Mouse (Mus musculus) midbrain, embryonic 16.5 days (tissue): ENCODE data around the gene Rpl12. TPM values are rescaled to one million over a fixed set of nuclear protein-coding genes. Genes with fewer than 3 reads are reported as not detected.

Experiments used
- ATAC-seq: fragments of 200-750 bp; cut with Nextera tagmentation; 2 replicates; pipeline ENCODE4 v1.8.0; 2017; ENCODE audit warnings: moderate TSS enrichment
- H3K27ac ChIP-seq: fragments of 300-500 bp; sonication (generic); 2 replicates; pipeline ENCODE4 v1.5.1; 2014; ENCODE audit warnings: mild to moderate bottlenecking, low read length, mixed read lengths
- H3K27me3 ChIP-seq: fragments of 300-500 bp; sonication (generic); 2 replicates; pipeline ENCODE4 v1.6.1; 2014; ENCODE audit warnings: low read depth, low read length, mixed read lengths; ENCODE audit not compliant: control insufficient read depth, insufficient read depth
- H3K36me3 ChIP-seq: fragments of 300-500 bp; sonication (generic); 2 replicates; pipeline ENCODE4 v1.6.1; 2014; ENCODE audit warnings: mild to moderate bottlenecking, low read length, moderate library complexity, mixed read lengths; ENCODE audit not compliant: control insufficient read depth, insufficient read depth
- H3K4me1 ChIP-seq: fragments of 300-500 bp; sonication (generic); 2 replicates; pipeline ENCODE4 v1.6.1; 2014; ENCODE audit warnings: mild to moderate bottlenecking, low read length, mixed read lengths; ENCODE audit not compliant: control insufficient read depth, insufficient read depth
- H3K4me2 ChIP-seq: fragments of 300-500 bp; sonication (generic); 2 replicates; pipeline ENCODE4 v1.6.1; 2014; ENCODE audit warnings: mild to moderate bottlenecking, low read length, mixed read lengths
- H3K4me3 ChIP-seq: fragments of 300-500 bp; sonication (generic); 2 replicates; pipeline ENCODE4 v1.5.1; 2014; ENCODE audit warnings: low read depth, mild to moderate bottlenecking, low read length, moderate library complexity, mixed read lengths
- H3K9ac ChIP-seq: fragments of 300-500 bp; sonication (generic); 2 replicates; pipeline ENCODE4 v1.6.1; 2014; ENCODE audit warnings: low read depth, low read length, mixed read lengths
- H3K9me3 ChIP-seq: fragments of 300-500 bp; sonication (generic); replicated peaks from 2 replicates; pipeline ENCODE4 v1.6.1; 2014; ENCODE audit warnings: mild to moderate bottlenecking, low read length, mixed read lengths; ENCODE audit not compliant: control insufficient read depth, poor library complexity, severe bottlenecking
- WGBS: fragments of 180-500 bp; shearing (Covaris S2); extraction: QIAGEN DNeasy Blood & Tissue Kit; methylation state at CpG from one replicate; pipeline ENCODE4 v1.1.7; 2014; 5-methylcytosine and 5-hydroxymethylcytosine counted together
- polyA plus RNA-seq: library from polyadenylated mRNA; unstranded; fragments of >200 nt; fragmentation: Nextera tagmentation; extraction: Ambion mirVana; gene quantifications from 2 replicates; pipeline ENCODE4 v1.2.1, GENCODE M21; 2015

The Rpl12 gene
- polyA plus RNA-seq, 1 experiment from 2014 or later, result 81.9 TPM

DNA sequence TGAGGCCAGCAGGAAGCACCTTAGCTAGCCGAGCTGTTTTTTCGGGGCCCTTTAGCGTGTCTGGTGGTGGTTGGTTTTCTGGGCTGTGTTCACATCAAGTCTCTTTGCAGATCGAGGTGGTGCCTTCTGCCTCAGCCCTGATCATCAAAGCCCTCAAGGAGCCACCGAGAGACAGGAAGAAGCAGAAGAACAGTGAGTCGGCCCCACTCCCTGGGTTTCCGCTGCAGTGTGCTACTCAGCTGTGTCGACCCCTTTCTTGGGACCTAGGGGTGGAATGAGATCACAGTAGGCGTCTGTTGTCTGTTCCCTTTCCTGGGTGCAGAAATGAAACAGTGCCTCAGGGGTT is 1.5 kb downstream of the Rpl12 start:
- Histone ChIP-seq H3K27ac (no peak overlapping the region), H3K27me3 (no peaks in the 10 kb centered on the region), H3K9me3 (no peaks in the 10 kb centered on the region), H3K9ac (peak overlapping the region; percentile 90), H3K4me2 (peak overlapping the region; percentile 97), H3K36me3 (peaks cover 12% of the 10 kb centered on the region; the same call in 1 of the 2 replicates), H3K4me1 (peaks cover 32% of the 10 kb centered on the region), H3K4me3 (peak overlapping the region; percentile 74)
- no peak for ATAC-seq
- WGBS, result 14% methylated on average over 9 of the region's 9 CpGs

DNA sequence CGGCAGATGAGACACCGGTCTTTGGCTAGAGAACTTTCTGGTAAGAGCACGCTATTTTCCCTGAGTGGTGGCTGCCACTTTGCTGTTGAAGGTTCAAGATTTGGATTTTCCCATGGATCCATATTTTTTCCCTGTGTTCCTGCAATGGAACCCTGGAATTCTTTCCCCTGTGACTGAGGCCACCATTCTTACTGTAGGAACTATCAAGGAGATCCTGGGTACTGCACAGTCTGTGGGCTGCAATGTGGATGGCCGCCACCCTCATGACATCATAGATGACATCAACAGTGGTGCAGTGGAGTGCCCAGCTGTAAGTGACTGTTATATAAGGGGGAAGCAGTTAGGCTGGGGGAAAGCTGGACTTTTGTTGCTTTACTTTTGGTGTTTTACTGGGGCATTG is 2.2 kb downstream of the Rpl12 start:
- 70% methylated on average over 4 of the region's 4 CpGs for WGBS
- no peak overlapping the region for H3K4me3 ChIP-seq
- H3K4me2 ChIP-seq, result no peak overlapping the region; the same call in 1 of the 2 replicates
- ATAC-seq, result no peak
- H3K36me3 ChIP-seq, result peaks cover 12% of the 10 kb centered on the region; the same call in 1 of the 2 replicates
- H3K27ac ChIP-seq, result no peak overlapping the region
- peaks cover 34% of the 10 kb centered on the region for H3K4me1 ChIP-seq
- no peaks in the 10 kb centered on the region for H3K27me3 ChIP-seq
- no peak overlapping the region for H3K9ac ChIP-seq
- H3K9me3 ChIP-seq, result no peaks in the 10 kb centered on the region

DNA sequence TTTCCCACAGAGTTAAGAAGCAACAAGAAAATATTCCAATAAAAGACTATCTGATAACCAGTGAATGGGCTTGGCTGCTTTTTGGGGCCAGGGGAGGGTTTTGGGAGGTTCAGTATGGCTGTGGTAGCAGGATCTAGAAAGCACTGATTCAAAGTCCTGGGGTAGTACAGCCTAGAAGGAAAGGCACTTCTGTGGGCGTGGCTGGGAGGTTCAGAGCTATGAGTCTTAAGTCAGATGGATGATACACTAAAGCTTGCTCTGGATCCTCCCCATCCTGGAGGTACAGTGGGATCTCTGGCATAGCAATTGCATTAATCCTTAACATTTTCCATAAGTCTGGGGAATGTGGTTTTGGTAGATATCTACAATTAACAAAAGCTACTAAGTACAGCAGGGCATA is 2.6 kb downstream of the Rpl12 start:
- no peak overlapping the region for H3K4me3 ChIP-seq
- no peak for ATAC-seq
- whole genome bisulfite sequencing, result 72% methylated on average over 1 of the region's 1 CpGs
- no peak overlapping the region for H3K9ac ChIP-seq
- peaks cover 12% of the 10 kb centered on the region; the same call in 1 of the 2 replicates for H3K36me3 ChIP-seq
- no peaks in the 10 kb centered on the region for H3K9me3 ChIP-seq
- H3K4me2 ChIP-seq, result no peak overlapping the region
- H3K27ac ChIP-seq, result no peak overlapping the region
- no peaks in the 10 kb centered on the region for H3K27me3 ChIP-seq
- H3K4me1 ChIP-seq, result peaks cover 34% of the 10 kb centered on the region

DNA sequence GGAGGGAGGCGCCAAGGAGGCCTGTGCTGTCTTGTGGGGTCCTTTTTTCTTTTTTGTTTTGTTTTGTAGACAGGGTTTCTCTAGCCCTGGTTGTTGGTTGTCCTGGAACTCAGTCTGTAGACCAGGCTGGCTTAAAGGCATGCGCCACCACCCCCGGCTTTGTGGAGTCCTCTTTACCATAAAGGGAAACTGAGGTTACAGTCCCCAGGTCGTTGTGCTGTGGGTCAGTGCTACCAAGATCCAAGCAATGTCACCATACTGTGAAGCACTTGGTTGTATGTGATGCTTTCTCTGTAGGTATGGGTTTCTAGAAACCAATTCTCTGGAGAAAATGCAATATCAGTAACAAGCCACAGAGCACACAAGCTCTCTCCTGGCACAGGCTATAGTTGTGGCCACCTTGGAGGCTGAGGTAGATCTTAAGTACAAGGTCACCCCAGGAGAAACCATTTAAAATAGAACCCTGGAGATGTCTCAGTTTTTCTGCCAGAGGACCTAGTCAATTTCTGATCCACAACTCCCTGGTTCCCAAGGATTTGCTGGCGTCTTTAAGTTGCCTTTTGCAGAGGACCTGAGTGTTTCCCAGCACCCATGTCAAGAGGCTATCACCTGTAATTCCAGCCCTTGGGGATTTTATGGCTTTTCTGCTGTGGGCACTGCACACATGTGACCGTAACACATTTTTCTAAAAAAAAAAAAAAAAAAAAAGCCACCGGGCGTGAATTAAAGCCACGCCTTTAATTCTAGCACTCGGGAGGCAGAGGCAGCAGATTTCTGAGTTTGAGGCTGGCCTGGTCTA is 3.5 kb downstream of the Rpl12 start:
- ATAC-seq, result no peak
- WGBS, result 32% methylated on average over 10 of the region's 10 CpGs
- H3K4me2 ChIP-seq, result no peak overlapping the region
- H3K4me3 ChIP-seq, result no peak overlapping the region
- H3K4me1 ChIP-seq, result peaks cover 34% of the 10 kb centered on the region
- no peaks in the 10 kb centered on the region for H3K27me3 ChIP-seq
- H3K36me3 ChIP-seq, result peaks cover 12% of the 10 kb centered on the region; the same call in 1 of the 2 replicates
- H3K9ac ChIP-seq, result no peak overlapping the region
- H3K27ac ChIP-seq, result no peak overlapping the region
- H3K9me3 ChIP-seq, result no peaks in the 10 kb centered on the region

DNA sequence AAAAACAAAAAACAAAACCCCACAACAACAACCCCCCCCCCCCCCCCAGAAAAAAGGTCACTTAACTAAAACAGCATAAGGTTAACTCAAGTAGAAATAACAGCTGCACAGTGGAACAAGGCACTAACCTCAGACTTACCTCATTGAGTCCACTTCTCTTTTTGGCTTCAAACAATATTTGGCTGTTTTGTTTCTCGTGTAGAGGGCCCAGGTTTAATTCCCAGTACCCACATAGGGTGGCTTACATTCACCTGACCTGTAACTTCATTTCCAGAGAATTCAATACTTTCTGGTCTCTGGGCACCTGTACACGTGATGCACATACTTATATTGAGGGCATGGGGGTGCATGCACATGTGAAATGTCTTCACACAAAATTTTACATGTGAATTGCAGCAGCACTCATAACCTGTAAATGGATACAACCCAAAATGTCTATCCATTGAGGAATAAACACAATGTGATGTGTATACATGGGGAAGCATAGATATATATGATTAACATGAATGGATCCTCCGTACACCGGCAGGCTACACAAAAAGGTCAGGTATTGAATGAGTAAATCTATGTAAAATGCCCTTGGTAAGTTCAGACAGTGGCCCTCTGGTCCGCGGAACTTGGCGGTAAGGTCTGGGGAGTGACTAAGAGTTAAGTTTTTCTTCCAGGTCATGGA is 4.3 kb downstream of the Rpl12 start:
- WGBS, result 16% methylated on average over 7 of the region's 7 CpGs
- no peaks in the 10 kb centered on the region for H3K9me3 ChIP-seq
- H3K4me2 ChIP-seq, result no peak overlapping the region; the same call in 1 of the 2 replicates
- H3K4me3 ChIP-seq, result no peak overlapping the region
- H3K4me1 ChIP-seq, result peaks cover 31% of the 10 kb centered on the region
- H3K9ac ChIP-seq, result no peak overlapping the region
- peaks cover 12% of the 10 kb centered on the region; the same call in 1 of the 2 replicates for H3K36me3 ChIP-seq
- H3K27ac ChIP-seq, result no peak overlapping the region
- no peak for ATAC-seq
- H3K27me3 ChIP-seq, result no peaks in the 10 kb centered on the region

DNA sequence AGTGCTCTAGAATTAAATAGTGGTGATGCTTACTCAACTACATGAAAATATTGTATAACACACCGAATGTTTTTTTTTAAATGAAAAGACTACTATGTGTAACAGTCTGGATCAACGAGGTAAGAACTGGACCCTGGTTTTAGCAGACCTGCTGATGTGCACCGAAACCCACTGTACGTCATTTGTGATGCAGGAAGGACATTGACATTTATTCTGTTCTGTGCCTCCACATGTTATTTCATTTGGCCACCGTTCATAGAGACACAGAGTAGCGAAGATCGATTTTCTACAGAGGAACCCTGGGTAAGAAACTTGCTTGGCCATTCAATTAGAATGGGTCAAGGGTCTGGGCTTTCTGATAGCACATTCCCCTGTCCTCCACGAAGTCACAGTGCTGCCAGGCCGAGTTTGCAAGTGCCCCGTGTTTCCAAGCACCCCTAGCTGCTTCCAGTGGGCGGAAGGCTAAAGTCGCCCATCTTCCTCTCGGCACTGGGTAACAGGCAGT is 4.9 kb downstream of the Rpl12 start:
- H3K4me3 ChIP-seq, result peak overlapping the region; percentile 63
- H3K36me3 ChIP-seq, result peaks cover 12% of the 10 kb centered on the region; the same call in 1 of the 2 replicates
- 11% methylated on average over 13 of the region's 13 CpGs for WGBS
- ATAC-seq, result no peak
- peak overlapping the region; percentile 94 for H3K27ac ChIP-seq
- H3K4me2 ChIP-seq, result peak overlapping the region; percentile 86
- peak overlapping the region; percentile 79 for H3K9ac ChIP-seq
- peaks cover 27% of the 10 kb centered on the region for H3K4me1 ChIP-seq
- H3K9me3 ChIP-seq, result no peaks in the 10 kb centered on the region
- no peaks in the 10 kb centered on the region for H3K27me3 ChIP-seq

DNA sequence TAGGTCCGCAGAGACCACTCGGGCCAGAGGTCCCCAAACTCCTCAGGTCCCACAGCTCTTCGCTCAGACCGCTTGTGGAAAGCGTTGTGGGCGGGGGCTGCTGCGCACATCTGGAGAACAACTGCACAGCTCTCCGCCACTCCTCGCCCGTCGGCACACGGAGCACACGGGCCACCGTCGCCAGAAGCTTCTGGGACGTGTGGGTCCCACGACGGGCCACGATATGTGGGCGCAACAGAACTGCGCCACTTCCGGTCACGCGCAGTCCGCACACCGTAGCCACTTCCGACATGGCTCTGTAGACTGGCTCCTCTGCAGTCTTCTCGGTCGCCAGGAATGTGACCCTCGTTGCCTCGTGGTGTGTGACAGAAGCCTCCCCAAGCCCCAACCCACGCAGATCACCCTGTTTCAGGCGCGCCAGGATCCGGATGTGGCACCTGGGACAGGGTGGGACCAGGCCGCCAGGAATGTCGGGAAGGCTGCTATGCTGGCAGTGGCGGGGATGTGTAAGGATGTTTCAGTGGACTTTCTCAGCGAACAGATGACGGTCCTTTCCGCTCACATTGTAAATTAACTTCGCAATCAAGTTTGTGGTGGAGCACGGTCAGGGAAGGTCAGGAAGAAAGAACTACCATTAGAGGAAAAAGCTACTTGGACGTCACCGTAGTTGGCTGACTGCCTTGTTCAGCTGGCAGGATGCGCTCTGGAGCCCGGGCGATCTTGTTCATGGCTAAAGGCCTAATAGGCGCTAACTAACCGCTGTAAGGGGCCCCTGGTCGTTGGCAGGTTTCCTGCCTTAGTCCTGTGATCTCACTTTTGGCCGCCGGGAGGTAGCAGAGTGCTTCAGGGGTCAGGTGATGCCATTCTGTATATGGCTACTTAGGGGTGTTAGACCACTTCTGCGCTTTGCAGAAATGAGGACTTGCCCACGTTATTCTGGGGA is 5.6 kb downstream of the Rpl12 start:
- Histone ChIP-seq H3K9ac (peak overlapping the region; percentile 79), H3K4me1 (peaks cover 27% of the 10 kb centered on the region), H3K4me3 (peak overlapping the region; percentile 63), H3K4me2 (peak overlapping the region; percentile 86), H3K36me3 (peaks cover 12% of the 10 kb centered on the region; the same call in 1 of the 2 replicates), H3K9me3 (no peaks in the 10 kb centered on the region), H3K27ac (peak overlapping the region; percentile 94), H3K27me3 (no peaks in the 10 kb centered on the region)
- under 1% methylated on average over 55 of the region's 55 CpGs for whole genome bisulfite sequencing
- peak; percentile 92 for ATAC-seq

DNA sequence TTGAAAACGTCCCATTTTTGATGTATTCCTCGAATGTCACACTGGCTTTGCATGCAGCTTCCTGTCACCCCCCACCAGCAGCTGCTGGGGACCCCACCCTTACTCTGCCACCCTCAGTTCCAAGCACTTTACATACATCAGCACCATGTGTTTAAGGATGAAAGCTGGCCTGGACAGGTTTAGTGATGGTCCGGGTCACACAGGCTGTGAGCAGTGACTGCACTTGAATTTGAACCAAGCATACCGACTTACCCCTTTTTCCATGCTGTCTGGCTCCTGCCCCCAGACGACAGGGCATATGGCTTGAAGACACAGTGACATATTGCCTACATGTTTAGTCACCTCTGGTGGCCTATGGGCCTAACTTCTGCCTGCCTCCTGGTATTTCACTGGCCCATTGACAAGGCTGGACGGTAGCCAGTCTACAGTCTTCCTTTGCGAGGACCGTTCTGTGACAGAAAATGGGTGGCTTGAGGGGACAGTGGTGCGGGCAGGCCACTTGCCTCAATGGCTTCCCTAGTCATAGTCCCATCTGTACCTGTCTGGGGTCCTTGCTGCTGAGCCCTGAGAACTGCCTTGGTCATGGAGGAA is 6.8 kb downstream of the Rpl12 start:
- H3K4me3 ChIP-seq, result no peak overlapping the region
- ATAC-seq, result no peak
- H3K9ac ChIP-seq, result peak overlapping the region; percentile 79; the same call in 1 of the 2 replicates
- H3K27ac ChIP-seq, result no peak overlapping the region
- peak overlapping the region; percentile 86; the same call in 1 of the 2 replicates for H3K4me2 ChIP-seq
- no peaks in the 10 kb centered on the region for H3K27me3 ChIP-seq
- H3K9me3 ChIP-seq, result no peaks in the 10 kb centered on the region
- WGBS, result 88% methylated on average over 9 of the region's 9 CpGs
- H3K4me1 ChIP-seq, result peaks cover 20% of the 10 kb centered on the region
- peaks cover 11% of the 10 kb centered on the region; the same call in 1 of the 2 replicates for H3K36me3 ChIP-seq
